Mouse (Mus musculus) cerebral cortex, adult 2 months (tissue): ENCODE data around the gene Gm14418.

Source experiments
- WGBS: fragments of 180-500 bp; shearing (Covaris S2); methylation state at CpG from one replicate; pipeline ENCODE4 v1.1.7; 2018; 5-methylcytosine and 5-hydroxymethylcytosine counted together

Gene Gm14418

DNA sequence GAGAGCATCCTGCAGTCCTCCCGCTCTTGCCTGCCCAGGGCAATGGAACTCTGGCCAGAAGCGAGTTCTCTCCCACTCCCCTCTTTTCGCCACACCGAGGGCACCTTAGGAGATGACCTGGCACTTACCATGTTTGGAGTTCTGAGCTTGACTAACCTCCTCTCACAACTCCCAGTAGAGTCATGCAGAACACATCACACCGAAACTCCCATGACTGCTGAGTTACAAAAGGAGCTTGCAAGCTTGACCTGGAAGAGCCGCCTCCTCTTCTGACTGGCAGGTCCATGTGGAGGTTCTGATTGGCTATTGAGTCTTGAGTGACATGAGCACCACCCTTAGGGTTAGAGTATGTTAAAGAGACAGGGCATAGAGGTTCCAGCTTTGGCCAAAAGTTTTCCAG is at the start of gene Gm14418:
Gm14418 (minus strand) TSS at position 225 of the 400 bp plus-strand sequence.
- 28% methylated on average over 6 of the region's 6 CpGs for WGBS
